Mouse (Mus musculus) megakaryocyte, embryonic 14.5 days (primary cell): Measurements from ENCODE around the gene Slc23a3.

ENCODE experiments used
- FLI1 ChIP-seq: IDR thresholded peaks from 2 replicates; pipeline ENCODE4 v1.6.1; 2012; ENCODE audit warnings: low read length, inconsistent platforms, mixed read lengths
- GATA1 ChIP-seq: IDR thresholded peaks from 3 replicates; pipeline ENCODE4 v1.6.1; 2012; ENCODE audit warnings: mixed read lengths, low read length, inconsistent platforms, borderline replicate concordance

DNA sequence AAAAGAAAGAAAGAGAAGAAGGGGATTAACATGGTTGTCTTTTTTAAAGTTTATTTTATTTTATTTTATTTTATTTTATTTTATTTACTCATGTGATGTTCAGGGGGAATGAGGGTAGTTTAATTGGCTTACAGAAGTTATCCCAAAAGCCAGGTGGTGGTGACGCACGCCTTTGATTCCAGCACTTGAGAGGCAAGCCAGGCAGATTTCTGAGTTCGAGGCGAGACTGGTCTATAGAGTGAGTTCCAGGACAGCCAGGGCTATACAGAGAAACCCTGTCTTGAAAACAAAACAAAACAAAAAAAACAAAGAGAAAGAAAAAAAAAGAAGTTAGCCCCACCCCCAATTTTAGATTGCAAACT lies 26.5 kb upstream of the Slc23a3 start:
- TF ChIP-seq GATA1 = no peak
- no peak for TF ChIP-seq FLI1
